ENCODE assay signal across 8 mouse cellular contexts in genomic region chr11:120230841-120231370, GRCm38 (mm10). TPM values are rescaled to one million over a fixed set of nuclear protein-coding genes. Genes with fewer than 3 reads are reported as not detected.
DNase-seq lines count a peak whose midpoint lies in the region; ATAC-seq and TF ChIP-seq lines count a peak whose summit lies in the region.

No protein-coding gene starts in this region.

- H3K4me1 ChIP-seq in lung, adult 2 months (ENCODE audit: control insufficient read depth, insufficient read depth, low read length), result peaks cover 12% of the 10 kb centered on the region
- H3K4me1 ChIP-seq in heart, postnatal 0 days (ENCODE audit: control insufficient read depth, insufficient read depth), result peaks cover 40% of the 10 kb centered on the region
- H3K4me1 ChIP-seq in limb, embryonic 15.5 days, result peaks cover 69% of the 10 kb centered on the region
- peaks cover 51% of the 10 kb centered on the region for H3K4me1 ChIP-seq in neural tube, embryonic 13.5 days (replicated peaks)

- no peak for TF ChIP-seq CTCF in lung, adult 2 months (IDR thresholded peaks at IDR 0.05; ENCODE audit: insufficient read depth, low read length)
- TF ChIP-seq CTCF in Patski (IDR thresholded peaks at IDR 0.05), result no peak
- no peak for TF ChIP-seq CTCF in heart, postnatal 0 days (IDR thresholded peaks at IDR 0.05; ENCODE audit: low read depth)

- H3K27ac ChIP-seq in heart, postnatal 0 days (ENCODE audit: low read depth), result peak overlapping the region; percentile 94
- H3K27ac ChIP-seq in limb, embryonic 15.5 days, result peak overlapping the region; percentile 92
- peak overlapping the region; percentile 99 for H3K27ac ChIP-seq in neural tube, embryonic 13.5 days (replicated peaks)

- in situ Hi-C loops in Patski (cut with MboI; ENCODE audit: low pct_unique_long_range_greater_than_20kb), result loop anchor here (5.0 kb wide), 2 partner anchors 44 to 76 kb away; no protein-coding TSS in a partner anchor

- ATAC-seq in Patski, result peak; percentile 2
- ATAC-seq in heart, postnatal 0 days (ENCODE audit: insufficient read depth, low read depth), result peak; percentile 1; the same call in 1 of the 2 replicates
- no peak for ATAC-seq in limb, embryonic 15.5 days (ENCODE audit: insufficient number of reproducible peaks, low FRiP score, low TSS enrichment, low read depth)
- ATAC-seq in neural tube, embryonic 13.5 days (ENCODE audit: low read depth), result no peak
- ATAC-seq in megakaryocyte-erythroid progenitor cell, adult 5-6 weeks (replicated peaks; ENCODE audit: low FRiP score, low TSS enrichment, poor library complexity, severe bottlenecking), result no peak

- H3K36me3 ChIP-seq in heart, postnatal 0 days (replicated peaks; ENCODE audit: control insufficient read depth, insufficient read depth, low read length), result no peaks in the 10 kb centered on the region
- no peaks in the 10 kb centered on the region for H3K36me3 ChIP-seq in limb, embryonic 15.5 days
- no peaks in the 10 kb centered on the region for H3K36me3 ChIP-seq in neural tube, embryonic 13.5 days

- H3K27me3 ChIP-seq in Patski, result no peaks in the 10 kb centered on the region
- no peaks in the 10 kb centered on the region for H3K27me3 ChIP-seq in heart, postnatal 0 days (ENCODE audit: control insufficient read depth, insufficient read depth, low read length)
- no peaks in the 10 kb centered on the region for H3K27me3 ChIP-seq in limb, embryonic 15.5 days
- no peaks in the 10 kb centered on the region for H3K27me3 ChIP-seq in neural tube, embryonic 13.5 days

- no peak for TF ChIP-seq EP300 in heart, postnatal 0 days (IDR thresholded peaks at IDR 0.05; ENCODE audit: low read depth)

- H3K9ac ChIP-seq in heart, postnatal 0 days (replicated peaks; ENCODE audit: low read depth, low read length), result peak overlapping the region; percentile 97
- H3K9ac ChIP-seq in limb, embryonic 15.5 days, result peak overlapping the region; percentile 75
- peak overlapping the region; percentile 98 for H3K9ac ChIP-seq in neural tube, embryonic 13.5 days

- WGBS in lung, adult 2 months, result under 1% methylated on average over 58 of the region's 58 CpGs
- under 1% methylated on average over 58 of the region's 58 CpGs for WGBS in heart, postnatal 0 days
- under 1% methylated on average over 54 of the region's 58 CpGs for WGBS in limb, embryonic 15.5 days
- WGBS in neural tube, embryonic 13.5 days, result under 1% methylated on average over 57 of the region's 58 CpGs

- peak overlapping the region; percentile 75 for H3K4me2 ChIP-seq in heart, postnatal 0 days (ENCODE audit: low read depth, low read length)
- peak overlapping the region; percentile 64 for H3K4me2 ChIP-seq in limb, embryonic 15.5 days
- peak overlapping the region; percentile 99 for H3K4me2 ChIP-seq in neural tube, embryonic 13.5 days

- TF ChIP-seq POLR2A in lung, adult 2 months (IDR thresholded peaks at IDR 0.05; ENCODE audit: borderline replicate concordance, extremely low read depth, low read depth, low read length), result no peak

- DNase-seq in lung, adult 2 months, result peak; percentile 76
- DNase-seq in lung, postnatal 25 days (ENCODE audit: low spot score), result no peak
- no peak for DNase-seq in Patski (ENCODE audit: low read depth, low spot score)
- DNase-seq in cerebellum, postnatal 25 days, result peak; percentile 75 to 83
- peak; percentile 28 for DNase-seq in heart, postnatal 0 days (ENCODE audit: low spot score)

- CTCF ChIA-PET in Patski (lab: Charles Lee), result interaction anchor here (0.8 to 2.1 kb wide), 4 partner anchors 30 to 77 kb away, joined by 3 to 8 read pairs (median 4); no protein-coding TSS in a partner anchor

- no peaks in the 10 kb centered on the region for H3K9me3 ChIP-seq in heart, postnatal 0 days (replicated peaks; ENCODE audit: control insufficient read depth, low read length)
- H3K9me3 ChIP-seq in limb, embryonic 15.5 days, result no peaks in the 10 kb centered on the region
- H3K9me3 ChIP-seq in neural tube, embryonic 13.5 days, result no peaks in the 10 kb centered on the region

- peak overlapping the region; percentile 90 for H3K4me3 ChIP-seq in lung, adult 2 months (replicated peaks; ENCODE audit: extremely low read depth, low read depth, low read length)
- peak overlapping the region; percentile 85 for H3K4me3 ChIP-seq in heart, postnatal 0 days (ENCODE audit: low read depth, low read length)
- peak overlapping the region; percentile 81 for H3K4me3 ChIP-seq in limb, embryonic 15.5 days
- H3K4me3 ChIP-seq in neural tube, embryonic 13.5 days, result peak overlapping the region; percentile 79

- POLR2A ChIA-PET in Patski (lab: Charles Lee), result interaction anchor here (0.8 to 14.3 kb wide), 6 partner anchors 9 to 75 kb away, joined by 3 to 277 read pairs (median 4); no protein-coding TSS in a partner anchor

RNA-seq across cellular contexts. Expression of gene Bahcc1, which starts 1.8 kb away (rescaled TPM):
- polyA plus RNA-seq in lung, adult 2 months (2012; rRNA removed), result 10.8 and 12.4 TPM in 2 replicates
- polyA plus RNA-seq in Patski (2021), result 12.4 TPM
- total RNA-seq in heart, postnatal 0 days (2014; rRNA removed; ENCODE audit: low replicate concordance), result 12.2 and 13.1 TPM in 2 replicates
- 2.8 and 3.5 TPM in 2 replicates for polyA plus RNA-seq in heart, postnatal 0 days (2015; fragmentation: Nextera tagmentation; extraction: Ambion mirVana)
- 5.8 and 6.7 TPM in 2 replicates for polyA plus RNA-seq in limb, embryonic 15.5 days (2015; fragmentation: Nextera tagmentation; extraction: Ambion mirVana)
- 13.6 and 15.3 TPM in 2 replicates for polyA plus RNA-seq in neural tube, embryonic 13.5 days (2015; fragmentation: Nextera tagmentation; extraction: Ambion mirVana)
- 25.6 and 30.1 TPM in 2 replicates for total RNA-seq in megakaryocyte-erythroid progenitor cell, adult 5-6 weeks (2014; fragmentation: Nextera tagmentation)
- 6.7 and 7.0 TPM in 2 replicates for total RNA-seq in megakaryocyte-erythroid progenitor cell, adult 5-6 weeks (2017)

Comparison
In these comparisons a context has a peak if more than half of its experiments do, and no peak if none do; other contexts are left out.
1. DNase-seq: peak in lung, adult 2 months (single experiment), cerebellum, postnatal 25 days (2 of 2) and heart, postnatal 0 days (single experiment); none in lung, postnatal 25 days (single experiment) and Patski (single experiment).
2. ATAC-seq: peak in Patski (single experiment) and heart, postnatal 0 days (single experiment); none in limb, embryonic 15.5 days (single experiment), neural tube, embryonic 13.5 days (single experiment) and megakaryocyte-erythroid progenitor cell, adult 5-6 weeks (single experiment).
3. Peak in every context shown above with its lines, with median percentiles within 50 percentile points of each other: H3K4me3 ChIP-seq, H3K27ac ChIP-seq, H3K4me2 ChIP-seq and H3K9ac ChIP-seq.